Mouse (Mus musculus) bone marrow macrophage, adult 2 months (primary cell): Measurements from ENCODE around the gene Kcnmb3.
A peak's percentile ranks its signal among the peaks of the same experiment; 100 is the strongest.

Experiments used
- CTCF ChIP-seq: IDR thresholded peaks from 2 replicates; pipeline ENCODE4 v1.5.1; 2012; ENCODE audit warnings: low read depth, mild to moderate bottlenecking, low read length, moderate library complexity
- POLR2A ChIP-seq: IDR thresholded peaks from 2 replicates; pipeline ENCODE4 v1.6.1; 2012; ENCODE audit warnings: mild to moderate bottlenecking, low read depth, low read length, borderline replicate concordance

- peak; percentile 8; the same call in 1 of the 2 replicates for TF ChIP-seq CTCF
- no peak for TF ChIP-seq POLR2A
Observed at GRCm38 (mm10) chr3:32509496-32510374, 17.7 kb upstream of the Kcnmb3 start, which contains the start of gene Zfp639.
